Mouse (Mus musculus): Measurements from ENCODE around the gene Gm17490. TPM values are rescaled to one million over a fixed set of nuclear protein-coding genes. Genes with fewer than 3 reads are reported as not detected.

The Gm17490 gene
- total RNA-seq (2023): not detected

DNA sequence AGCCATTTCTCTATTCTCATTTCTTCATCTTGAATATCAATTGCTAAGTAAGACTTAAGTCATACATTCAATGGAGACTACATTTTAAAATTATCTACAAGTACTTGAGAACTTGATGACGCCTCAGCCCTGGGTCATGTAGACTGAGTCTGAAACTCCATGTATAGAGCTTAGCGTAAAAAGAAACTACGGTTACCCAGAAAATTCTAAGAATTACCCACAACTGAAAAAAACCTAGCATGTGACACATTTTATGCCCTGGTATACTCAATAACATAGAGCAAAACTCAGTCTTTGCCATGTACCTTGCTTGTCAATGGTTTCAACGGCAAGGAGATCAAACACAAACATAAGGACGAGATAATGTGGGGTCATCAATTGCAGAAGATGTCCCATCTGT is at the start of gene Gm17490:
Gene Gm17490, minus strand, starts transcription at position 375 of the 400 bp plus-strand sequence.

DNA sequence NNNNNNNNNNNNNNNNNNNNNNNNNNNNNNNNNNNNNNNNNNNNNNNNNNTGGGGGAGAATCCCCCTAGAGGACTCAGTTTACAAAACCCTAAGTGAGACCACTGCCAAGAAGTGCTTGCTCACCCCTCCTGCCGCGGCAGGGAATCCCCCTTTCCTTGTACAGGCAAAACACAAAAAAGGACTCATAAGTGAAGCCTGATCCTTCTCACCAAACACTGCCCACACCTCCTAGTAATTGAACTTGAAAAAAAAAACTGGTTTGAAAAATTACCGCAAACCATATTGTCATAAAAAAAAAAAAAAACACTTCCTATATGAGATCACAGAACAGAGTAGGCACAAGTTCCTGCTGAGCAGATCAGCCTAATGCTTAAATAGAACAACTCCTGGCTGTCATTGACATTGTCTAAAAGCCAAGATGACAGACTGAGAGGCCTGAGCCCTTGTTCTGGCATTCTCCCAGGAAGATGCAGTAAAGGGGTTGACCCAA is 16.4 kb upstream of the Gm17490 start, which contains the start of gene Il2ra:
Gene Il2ra, plus strand, starts transcription at position 357 of the 491 bp plus-strand sequence.

DNA sequence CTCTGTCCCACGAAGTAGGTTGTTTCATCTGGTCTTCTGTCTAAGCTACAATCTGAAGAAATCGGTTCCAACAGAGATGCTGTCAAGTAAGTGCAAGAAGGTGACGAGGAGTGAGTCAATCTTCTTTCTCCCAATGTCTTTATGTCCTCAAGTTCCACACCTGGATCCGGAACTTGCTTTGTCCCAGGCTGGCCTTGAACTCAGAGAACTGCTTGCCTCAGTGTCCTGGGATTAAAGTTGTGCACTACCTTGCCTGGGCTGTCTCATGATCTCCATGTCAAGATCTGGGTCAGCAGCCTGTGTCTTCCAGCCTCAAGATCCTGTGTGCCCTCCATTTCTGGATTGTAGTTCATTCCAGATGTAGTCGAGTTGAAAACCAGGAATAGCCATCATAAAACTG is 22.0 kb downstream of the Gm17490 start, which contains the start of gene Rbm17:
Gene Rbm17, minus strand, starts transcription at position 101 of the 400 bp plus-strand sequence.

Other genes with a start within 250 kb of the Gm17490 start
- gene Pfkfb3, start 72.2 kb downstream of the Gm17490 start, total RNA-seq (2023): 10 to 100 TPM; 53.7 to 57.5 TPM
- 10 to 100 TPM; 66.3 to 87.4 TPM for gene Rbm17, start 22.1 kb downstream of the Gm17490 start, total RNA-seq (2023)
- 1 to 10 TPM in 1 of 2 experiments, under 1 TPM in 1; 0.31 to 1.7 TPM for gene Il2ra, start 16.5 kb upstream of the Gm17490 start, total RNA-seq (2023)
- gene Il15ra, start 79.0 kb upstream of the Gm17490 start, total RNA-seq (2023): 10 to 100 TPM in 1 of 2 experiments, 1 to 10 TPM in 1; 6.7 to 10.4 TPM
- gene Fbh1, start 151.3 kb upstream of the Gm17490 start, total RNA-seq (2023): 10 to 100 TPM; 64.6 to 69.3 TPM
- gene Ankrd16, start 151.6 kb upstream of the Gm17490 start, total RNA-seq (2023): 10 to 100 TPM; 74.1 to 76.9 TPM